Mouse (Mus musculus): ENCODE data around the gene Spin2e.
"Not testable (repeated sequence)": the region's sequence is repeated elsewhere in the genome, so short reads cannot be mapped to it uniquely, and the experiment has no call there.

Gene Spin2e

GRCm38 (mm10) chrX:31618820-31619219 lies at the start of gene Spin2e:
Gene Spin2e (minus strand): TSS chrX:31618920.
- TF ChIP-seq GATA4 (IDR thresholded peaks at IDR 0.05; ENCODE audit: insufficient replicate concordance, low read length) = not testable (repeated sequence)

- TF ChIP-seq GATA4 (IDR thresholded peaks at IDR 0.05; ENCODE audit: insufficient replicate concordance, low read length) = not testable (repeated sequence)
These were observed 44.5 kb downstream of the Spin2e start, which contains the start of gene Gm21883 for GRCm38 (mm10) chrX:31574183-31574582. Gene Gm21883 (minus strand): TSS chrX:31574283.

Data from liver, adult (tissue).